In genomic region chr3:105058627-105059513, GRCm38 (mm10) we compare ENCODE assay signal across 8 mouse cellular contexts. TPM values are rescaled to one million over a fixed set of nuclear protein-coding genes. Genes with fewer than 3 reads are reported as not detected.
DNase-seq lines count a peak whose midpoint lies in the region; ATAC-seq and TF ChIP-seq lines count a peak whose summit lies in the region.

No protein-coding gene starts in this region.

- peak; percentile 97 for DNase-seq in 3T3-L1 (ENCODE audit: low read depth, low spot score)
- peak; percentile 82 for DNase-seq in adrenal gland, postnatal 36 days
- DNase-seq in heart, adult 8-10 months (ENCODE audit: low spot score) = peak; percentile 93
- peak; percentile 71 to 85 for DNase-seq in kidney, adult 8-10 months
- peak; percentile 89 for DNase-seq in limb, embryonic 14.5 days (ENCODE audit: low spot score)
- peak in 1 of 2 experiments; percentile 35 for DNase-seq in spleen, adult 2 months (ENCODE audit: low read depth in 1 of 2, low spot score in 2 of 2)

- 15% methylated on average over 25 of the region's 25 CpGs for WGBS in embryonic facial prominence, embryonic 12.5 days
- WGBS in limb, embryonic 14.5 days = 11% methylated on average over 25 of the region's 25 CpGs
- 16% methylated on average over 25 of the region's 25 CpGs for WGBS in midbrain, embryonic 16.5 days
- WGBS in spleen, adult 2 months = 19% methylated on average over 25 of the region's 25 CpGs

- H3K4me2 ChIP-seq in embryonic facial prominence, embryonic 12.5 days (replicated peaks) = peak overlapping the region; percentile 36
- peak overlapping the region; percentile 39 for H3K4me2 ChIP-seq in limb, embryonic 14.5 days (replicated peaks; ENCODE audit: low read depth, low read length, severe bottlenecking)
- peak overlapping the region; percentile 57 for H3K4me2 ChIP-seq in midbrain, embryonic 16.5 days (ENCODE audit: low read length)

- H3K4me1 ChIP-seq in embryonic facial prominence, embryonic 12.5 days = no peaks in the 10 kb centered on the region
- peaks cover 22% of the 10 kb centered on the region; the same call in 1 of the 2 replicates for H3K4me1 ChIP-seq in limb, embryonic 14.5 days (ENCODE audit: control insufficient read depth, insufficient read depth, low read length)
- H3K4me1 ChIP-seq in midbrain, embryonic 16.5 days (ENCODE audit: control insufficient read depth, insufficient read depth, low read length) = peaks cover 2% of the 10 kb centered on the region; the same call in 1 of the 2 replicates
- H3K4me1 ChIP-seq in spleen, adult 2 months (ENCODE audit: control insufficient read depth, insufficient read depth, insufficient read length) = no peaks in the 10 kb centered on the region

- H3K9me3 ChIP-seq in embryonic facial prominence, embryonic 12.5 days = no peaks in the 10 kb centered on the region
- H3K9me3 ChIP-seq in limb, embryonic 14.5 days (ENCODE audit: control insufficient read depth, low read length) = no peaks in the 10 kb centered on the region
- H3K9me3 ChIP-seq in midbrain, embryonic 16.5 days (replicated peaks; ENCODE audit: control insufficient read depth, low read length, poor library complexity, severe bottlenecking) = no peaks in the 10 kb centered on the region

- no peak for TF ChIP-seq POLR2A in limb, embryonic 14.5 days (IDR thresholded peaks at IDR 0.05; ENCODE audit: borderline replicate concordance, extremely low read depth, insufficient read depth, insufficient read length)
- TF ChIP-seq POLR2A in spleen, adult 2 months (IDR thresholded peaks at IDR 0.05; ENCODE audit: low read depth, low read length) = no peak

- H3K9ac ChIP-seq in embryonic facial prominence, embryonic 12.5 days = 0 out of 2 replicates have a peak overlapping the region, but pooled peaks have one; percentile 2
- H3K9ac ChIP-seq in limb, embryonic 14.5 days (ENCODE audit: low read depth, low read length, severe bottlenecking) = no peak overlapping the region
- peak overlapping the region; percentile 45; the same call in 1 of the 2 replicates for H3K9ac ChIP-seq in midbrain, embryonic 16.5 days (ENCODE audit: low read depth, low read length)

- no peaks in the 10 kb centered on the region; the same call in 1 of the 2 replicates for H3K27me3 ChIP-seq in embryonic facial prominence, embryonic 12.5 days
- H3K27me3 ChIP-seq in limb, embryonic 14.5 days (ENCODE audit: control insufficient read depth, insufficient read depth, low read length) = no peaks in the 10 kb centered on the region
- peaks cover 3% of the 10 kb centered on the region; the same call in 1 of the 2 replicates for H3K27me3 ChIP-seq in midbrain, embryonic 16.5 days (ENCODE audit: control insufficient read depth, insufficient read depth, low read depth, low read length)
- H3K27me3 ChIP-seq in spleen, adult 2 months (ENCODE audit: control insufficient read depth, insufficient read depth, low read length) = 0 out of 2 replicates have a peak, but pooled peaks cover 1% of the 10 kb centered on the region

- no peaks in the 10 kb centered on the region for H3K36me3 ChIP-seq in embryonic facial prominence, embryonic 12.5 days
- no peaks in the 10 kb centered on the region for H3K36me3 ChIP-seq in limb, embryonic 14.5 days (ENCODE audit: control insufficient read depth, insufficient read depth, low read length)
- H3K36me3 ChIP-seq in midbrain, embryonic 16.5 days (ENCODE audit: control insufficient read depth, insufficient read depth, low read length) = no peaks in the 10 kb centered on the region
- no peaks in the 10 kb centered on the region for H3K36me3 ChIP-seq in spleen, adult 2 months (ENCODE audit: control insufficient read depth, insufficient read depth, low read length)

- ATAC-seq in embryonic facial prominence, embryonic 12.5 days (ENCODE audit: insufficient number of reproducible peaks, insufficient read depth, low FRiP score, low TSS enrichment) = no peak
- peak; percentile 67; the same call in 1 of the 2 replicates for ATAC-seq in limb, embryonic 14.5 days (ENCODE audit: low FRiP score, low read depth)
- peak; percentile 71 for ATAC-seq in midbrain, embryonic 16.5 days

- peak; percentile 75; the same call in 1 of the 2 replicates for TF ChIP-seq CTCF in spleen, adult 2 months (IDR thresholded peaks at IDR 0.05; ENCODE audit: extremely low read depth, insufficient read depth, insufficient read length, insufficient replicate concordance)

- no peak overlapping the region for H3K27ac ChIP-seq in embryonic facial prominence, embryonic 12.5 days
- no peak overlapping the region for H3K27ac ChIP-seq in limb, embryonic 14.5 days (replicated peaks; ENCODE audit: low read depth, low read length)
- no peak overlapping the region for H3K27ac ChIP-seq in midbrain, embryonic 16.5 days (ENCODE audit: low read length)
- no peak overlapping the region for H3K27ac ChIP-seq in spleen, adult 2 months (ENCODE audit: insufficient read depth, low read length)

- no peak overlapping the region for H3K4me3 ChIP-seq in embryonic facial prominence, embryonic 12.5 days
- peak overlapping the region; percentile 11; the same call in 1 of the 2 replicates for H3K4me3 ChIP-seq in limb, embryonic 14.5 days (replicated peaks; ENCODE audit: low read length)
- H3K4me3 ChIP-seq in midbrain, embryonic 16.5 days (ENCODE audit: low read depth, low read length) = peak overlapping the region; percentile 24
- no peak overlapping the region; the same call in 1 of the 2 replicates for H3K4me3 ChIP-seq in spleen, adult 2 months (ENCODE audit: extremely low read depth, insufficient read depth, insufficient read length)

RNA-seq across cellular contexts. Expression of gene Cttnbp2nl, which starts 5.9 kb away (rescaled TPM):
- 10 to 100 TPM; 16.2 to 26.0 TPM for total RNA-seq in adrenal gland, postnatal 36 days (2021)
- polyA plus RNA-seq in embryonic facial prominence, embryonic 12.5 days (2016; fragmentation: Nextera tagmentation; extraction: Ambion mirVana) = 43.6 and 49.9 TPM in 2 replicates
- total RNA-seq in heart, adult 8-10 months (2022) = 10 to 100 TPM; 14.0 to 21.4 (median 15.6) TPM
- polyA plus RNA-seq in limb, embryonic 14.5 days (2012; rRNA removed) = 11.2 and 12.0 TPM in 2 replicates
- polyA plus RNA-seq in limb, embryonic 14.5 days (2014; fragmentation: Nextera tagmentation; extraction: Ambion mirVana) = 29.5 and 39.1 TPM in 2 replicates
- polyA plus RNA-seq in midbrain, embryonic 16.5 days (2015; fragmentation: Nextera tagmentation; extraction: Ambion mirVana) = 57.9 and 58.5 TPM in 2 replicates
- 1.3 and 1.6 TPM in 2 replicates for polyA plus RNA-seq in spleen, adult 2 months (2012; rRNA removed)

RNA-seq across cellular contexts. Expression of gene 4930564D02Rik, which starts 7.8 kb away (rescaled TPM):
- not detected for total RNA-seq in adrenal gland, postnatal 36 days (2021)
- polyA plus RNA-seq in embryonic facial prominence, embryonic 12.5 days (2016; fragmentation: Nextera tagmentation; extraction: Ambion mirVana) = not detected in 2 replicates
- not detected for total RNA-seq in heart, adult 8-10 months (2022)
- polyA plus RNA-seq in limb, embryonic 14.5 days (2012; rRNA removed) = not detected in 2 replicates
- not detected in 2 replicates for polyA plus RNA-seq in limb, embryonic 14.5 days (2014; fragmentation: Nextera tagmentation; extraction: Ambion mirVana)
- not detected in 2 replicates for polyA plus RNA-seq in midbrain, embryonic 16.5 days (2015; fragmentation: Nextera tagmentation; extraction: Ambion mirVana)
- polyA plus RNA-seq in spleen, adult 2 months (2012; rRNA removed) = not detected in 2 replicates

Comparison
In these comparisons a context has a peak if more than half of its experiments do, and no peak if none do; other contexts are left out.
1. H3K4me3 ChIP-seq: peak in limb, embryonic 14.5 days (single experiment) and midbrain, embryonic 16.5 days (single experiment); none in embryonic facial prominence, embryonic 12.5 days (single experiment) and spleen, adult 2 months (single experiment).
2. Peak in every context shown above with its lines, with median percentiles within 50 percentile points of each other: H3K4me2 ChIP-seq.